In the genomic region with DNA sequence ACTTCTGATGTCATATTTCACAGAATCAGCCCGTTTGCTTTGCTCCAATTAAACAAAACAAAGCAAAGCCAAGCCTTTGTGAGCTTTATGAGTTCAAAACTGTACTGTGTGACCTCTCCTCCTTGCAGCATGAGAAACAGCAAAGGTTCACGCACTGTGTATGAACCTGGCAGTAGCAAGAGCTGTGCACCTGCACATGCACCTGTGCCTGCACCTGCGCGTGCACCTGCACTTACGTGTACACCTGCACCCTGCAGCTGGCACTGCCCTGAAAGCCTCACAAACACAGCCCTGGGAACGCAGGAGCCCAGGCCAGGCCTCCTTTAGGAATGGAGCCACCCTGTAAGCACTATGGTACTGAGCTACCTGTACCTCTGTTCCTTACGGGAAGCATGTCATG, we compare ENCODE assay signal across 19 mouse cellular contexts.
DNase-seq lines count a peak whose midpoint lies in the region; ATAC-seq and TF ChIP-seq lines count a peak whose summit lies in the region.
"Had no signal": no experiment of that assay in that cellular context is flagged by ENCODE, and none has a peak within 500 bp of the region (broad histone marks: within the 10 kb centered on the region; RNA-seq: fewer than 3 reads in every experiment).

No protein-coding gene starts in this region.

- H3K27ac ChIP-seq in kidney, postnatal 0 days, result 0 out of 2 replicates have a peak overlapping the region, but pooled peaks have one; percentile 8
- H3K27ac ChIP-seq in CH12.LX (ENCODE audit: insufficient read depth, low read depth), result no peak overlapping the region
- H3K27ac ChIP-seq in small intestine, adult 2 months (ENCODE audit: insufficient read depth, low read depth, low read length), result peak overlapping the region; percentile 53
- H3K27ac ChIP-seq: embryonic facial prominence, embryonic 10.5 days; forebrain, embryonic 13.5 days; hindbrain, embryonic 15.5 days; limb, embryonic 15.5 days; liver, embryonic 15.5 days; midbrain, embryonic 13.5 days; neural tube, embryonic 13.5 days had no signal

- no peak overlapping the region for H3K4me2 ChIP-seq in kidney, postnatal 0 days (ENCODE audit: low read length)
- H3K4me2 ChIP-seq in CH12.LX (ENCODE audit: insufficient read depth, low read depth, poor library complexity, severe bottlenecking), result no peak overlapping the region
- H3K4me2 ChIP-seq: forebrain, embryonic 13.5 days; hindbrain, embryonic 15.5 days; limb, embryonic 15.5 days; liver, embryonic 15.5 days; midbrain, embryonic 13.5 days; neural tube, embryonic 13.5 days had no signal

- no peaks in the 10 kb centered on the region for H3K27me3 ChIP-seq in kidney, postnatal 0 days (ENCODE audit: insufficient read depth, low read length)
- H3K27me3 ChIP-seq in CH12.LX (replicated peaks), result no peaks in the 10 kb centered on the region
- H3K27me3 ChIP-seq in small intestine, adult 2 months (ENCODE audit: control insufficient read depth, insufficient read depth, low read length), result no peaks in the 10 kb centered on the region
- H3K27me3 ChIP-seq: forebrain, embryonic 13.5 days; hindbrain, embryonic 15.5 days; limb, embryonic 15.5 days; liver, embryonic 15.5 days; midbrain, embryonic 13.5 days; neural tube, embryonic 13.5 days had no signal

- DNase-seq in kidney, postnatal 0 days (ENCODE audit: low spot score), result no peak
- DNase-seq in kidney, postnatal 14 days, result no peak
- DNase-seq in A20 (ENCODE audit: low read depth, low spot score), result peak; percentile 14
- DNase-seq in CH12.LX (ENCODE audit: extremely low read depth), result no peak
- DNase-seq in right cerebral cortex, postnatal 36 days (ENCODE audit: low spot score in 2 of 2), result no peak
- DNase-seq in heart, adult 11 months, result no peak
- DNase-seq: cerebellum, adult 9-10 months; heart, adult 18-20 months; heart, postnatal 36 days; kidney, postnatal 25 days; right cerebral cortex, adult 18-20 months had no signal

- no peak overlapping the region for H3K4me3 ChIP-seq in kidney, postnatal 0 days (replicated peaks; ENCODE audit: low read depth, low read length)
- H3K4me3 ChIP-seq in CH12.LX (replicated peaks in 1 of 3; ENCODE audit: low read depth in 2 of 3, low read length in 2 of 3, poor library complexity in 1 of 3), result no peak overlapping the region
- H3K4me3 ChIP-seq in small intestine, adult 2 months (ENCODE audit: low read depth, low read length), result no peak overlapping the region
- H3K4me3 ChIP-seq: embryonic facial prominence, embryonic 10.5 days; forebrain, embryonic 13.5 days; hindbrain, embryonic 15.5 days; limb, embryonic 15.5 days; liver, embryonic 15.5 days; midbrain, embryonic 13.5 days; neural tube, embryonic 13.5 days had no signal

- 76% methylated on average over 7 of the region's 7 CpGs for WGBS in kidney, postnatal 0 days
- WGBS in small intestine, adult 2 months, result 31% methylated on average over 7 of the region's 7 CpGs

- no peaks in the 10 kb centered on the region for H3K36me3 ChIP-seq in kidney, postnatal 0 days (ENCODE audit: insufficient read depth, low read length)
- no peaks in the 10 kb centered on the region for H3K36me3 ChIP-seq in CH12.LX (replicated peaks in 1 of 2; ENCODE audit: control insufficient read depth in 1 of 2, insufficient read depth in 1 of 2, low read length in 1 of 2)
- H3K36me3 ChIP-seq in small intestine, adult 2 months (ENCODE audit: control insufficient read depth, insufficient read depth, low read length), result peaks cover 9% of the 10 kb centered on the region; the same call in 1 of the 2 replicates
- H3K36me3 ChIP-seq: hindbrain, embryonic 15.5 days; liver, embryonic 15.5 days; midbrain, embryonic 13.5 days; neural tube, embryonic 13.5 days had no signal

- no peaks in the 10 kb centered on the region for H3K79me2 ChIP-seq in CH12.LX (replicated peaks; ENCODE audit: control insufficient read depth, extremely low read depth, insufficient read depth, poor library complexity, severe bottlenecking)

- no peak overlapping the region for H3K9ac ChIP-seq in kidney, postnatal 0 days (ENCODE audit: low read depth, low read length)
- no peak overlapping the region for H3K9ac ChIP-seq in CH12.LX (ENCODE audit: insufficient read depth, low read depth)
- H3K9ac ChIP-seq: forebrain, embryonic 13.5 days; hindbrain, embryonic 15.5 days; limb, embryonic 15.5 days; liver, embryonic 15.5 days; midbrain, embryonic 13.5 days; neural tube, embryonic 13.5 days had no signal

- H3K4me1 ChIP-seq in kidney, postnatal 0 days (replicated peaks; ENCODE audit: insufficient read depth, low read length), result peaks cover 43% of the 10 kb centered on the region
- peaks cover 5 to 14% of the 10 kb centered on the region in 2 experiments; a peak in 2 of 4 replicates for H3K4me1 ChIP-seq in CH12.LX (ENCODE audit: control insufficient read depth in 1 of 2, insufficient read depth in 2 of 2)
- peaks cover 34% of the 10 kb centered on the region for H3K4me1 ChIP-seq in small intestine, adult 2 months (ENCODE audit: control insufficient read depth, insufficient read depth, insufficient read length, low read length)

- dilution Hi-C loops in CH12.LX (cut with MboI; ENCODE audit: extremely low pct_ligation_motif_present, extremely low pct_unique_long_range_greater_than_20kb, low sequenced_read_pairs), result no loop called here

- ATAC-seq in kidney, postnatal 0 days (replicated peaks; ENCODE audit: low FRiP score, low read depth), result no peak
- ATAC-seq: forebrain, embryonic 13.5 days; midbrain, embryonic 13.5 days had no signal

- in situ Hi-C loops in CH12.LX (cut with MboI; ENCODE audit: low pct_ligation_motif_present, low pct_unique_long_range_greater_than_20kb, low sequenced_read_pairs), result no loop called here

- TF ChIP-seq POLR2A in CH12.LX (IDR thresholded peaks at IDR 0.05; ENCODE audit: low read depth, low read length), result no peak
- TF ChIP-seq POLR2A in small intestine, adult 2 months (IDR thresholded peaks at IDR 0.05; ENCODE audit: low read depth, low read length), result no peak

- TF ChIP-seq RAD21 in CH12.LX (IDR thresholded peaks at IDR 0.05; ENCODE audit: low read depth, low read length), result no peak

- no peak for TF ChIP-seq CTCF in kidney, postnatal 0 days (IDR thresholded peaks at IDR 0.05; ENCODE audit: low read depth)
- TF ChIP-seq CTCF in CH12.LX (conservative IDR thresholded peaks at IDR 0.05 in 1 of 2, IDR thresholded peaks at IDR 0.05 in 1 of 2; ENCODE audit: low read depth in 2 of 2, low read length in 2 of 2), result no peak
- TF ChIP-seq CTCF in small intestine, adult 2 months (IDR thresholded peaks at IDR 0.05; ENCODE audit: extremely low read depth, insufficient read length, insufficient replicate concordance, low read depth, low read length), result no peak

- no peaks in the 10 kb centered on the region for H3K9me3 ChIP-seq in kidney, postnatal 0 days (replicated peaks; ENCODE audit: low read length)
- H3K9me3 ChIP-seq in CH12.LX (replicated peaks; ENCODE audit: low read length), result no peaks in the 10 kb centered on the region
- H3K9me3 ChIP-seq: embryonic facial prominence, embryonic 10.5 days; forebrain, embryonic 13.5 days; hindbrain, embryonic 15.5 days; limb, embryonic 15.5 days; liver, embryonic 15.5 days; midbrain, embryonic 13.5 days; neural tube, embryonic 13.5 days had no signal

- no peak for TF ChIP-seq EP300 in CH12.LX (IDR thresholded peaks at IDR 0.05; ENCODE audit: low read length)

TF ChIP-seq in CH12.LX, 34 proteins besides CTCF, POLR2A, EP300 and RAD21:
- TF ChIP-seq TCF12 (IDR thresholded peaks at IDR 0.05; ENCODE audit: low read depth, low read length) (0 out of 2 replicates have a peak, but pooled peaks have one; percentile 23), MYC (IDR thresholded peaks at IDR 0.05; ENCODE audit: low read depth, low read length) (no peak)
